Mouse (Mus musculus) intestine, postnatal 0 days (tissue): ENCODE measurements around the gene Zfp444. TPM values are rescaled to one million over a fixed set of nuclear protein-coding genes. Genes with fewer than 3 reads are reported as not detected.
"Not testable (repeated sequence)": the region's sequence is repeated elsewhere in the genome, so short reads cannot be mapped to it uniquely, and the experiment has no call there.

Experiments used
- ATAC-seq: fragments of 200-750 bp; cut with Nextera tagmentation; 2 replicates; pipeline ENCODE4 v1.8.0; 2017; ENCODE audit warnings: mild to moderate bottlenecking, moderate TSS enrichment, moderate library complexity
- H3K27ac ChIP-seq: fragments of 300-500 bp; sonication (generic); 2 replicates; pipeline ENCODE4 v1.5.1; 2014; ENCODE audit warnings: mild to moderate bottlenecking, low read depth, low read length, moderate library complexity
- H3K27me3 ChIP-seq: fragments of 300-500 bp; sonication (generic); replicated peaks from 2 replicates; pipeline ENCODE4 v1.6.1; 2014; ENCODE audit warnings: low read length, mixed read lengths; ENCODE audit not compliant: control insufficient read depth, insufficient read depth
- H3K36me3 ChIP-seq: fragments of 300-500 bp; sonication (generic); 2 replicates; pipeline ENCODE4 v1.6.1; 2014; ENCODE audit warnings: mild to moderate bottlenecking, moderate library complexity; ENCODE audit not compliant: control insufficient read depth, insufficient read depth
- H3K4me1 ChIP-seq: fragments of 300-500 bp; sonication (generic); replicated peaks from 2 replicates; pipeline ENCODE4 v1.6.1; 2014; ENCODE audit warnings: antibody characterized with exemption, low read length, mixed read lengths; ENCODE audit not compliant: control insufficient read depth, insufficient read depth
- H3K4me2 ChIP-seq: fragments of 300-500 bp; sonication (generic); replicated peaks from 2 replicates; pipeline ENCODE4 v1.6.1; 2014; ENCODE audit warnings: low read depth, mild to moderate bottlenecking, moderate library complexity
- H3K4me3 ChIP-seq: fragments of 300-500 bp; sonication (generic); 2 replicates; pipeline ENCODE4 v1.5.1; 2014; ENCODE audit warnings: low read depth, low read length
- H3K9ac ChIP-seq: fragments of 300-500 bp; sonication (generic); 2 replicates; pipeline ENCODE4 v1.6.1; 2014; ENCODE audit warnings: mild to moderate bottlenecking, low read depth, low read length
- H3K9me3 ChIP-seq: fragments of 300-500 bp; sonication (generic); 2 replicates; pipeline ENCODE4 v1.6.1; 2016; ENCODE audit warnings: mixed run types; ENCODE audit not compliant: control insufficient read depth
- CTCF ChIP-seq: sonication (generic); IDR thresholded peaks from 2 replicates; pipeline ENCODE4 v1.5.1; 2016; ENCODE audit warnings: low read depth, mild to moderate bottlenecking, control low read depth, antibody characterized with exemption, moderate library complexity
- WGBS: fragments of 180-500 bp; shearing (Covaris S2); extraction: QIAGEN DNeasy Blood & Tissue Kit; methylation state at CpG from one replicate; pipeline ENCODE4 v1.1.7; 2014; 5-methylcytosine and 5-hydroxymethylcytosine counted together
- polyA plus RNA-seq: library from polyadenylated mRNA; unstranded; fragments of >200 nt; fragmentation: Nextera tagmentation; extraction: Ambion mirVana; gene quantifications from 2 replicates; pipeline ENCODE4 v1.2.1, GENCODE M21; 2015

The Zfp444 gene
- polyA plus RNA-seq, 1 experiment from 2014 or later = 18.5 TPM

DNA sequence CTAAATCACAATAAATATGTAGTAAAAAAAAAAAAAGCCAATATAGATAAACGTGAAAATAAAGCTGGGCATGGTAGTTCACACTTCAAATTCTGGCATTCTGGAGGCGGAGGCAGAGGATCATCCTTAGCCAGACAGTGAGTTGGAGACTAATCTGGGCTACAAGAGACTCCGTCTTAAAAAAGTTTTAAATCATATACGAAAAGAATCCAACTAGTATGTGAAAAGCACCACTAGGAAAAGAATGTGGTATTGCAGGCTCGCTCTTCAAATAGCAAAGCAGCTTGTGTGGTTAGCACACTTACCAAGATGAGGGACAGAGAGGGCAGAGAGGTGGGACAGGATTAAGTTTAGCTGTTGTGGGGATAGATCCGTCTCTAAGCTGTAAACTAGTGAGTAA lies 1.2 kb upstream of the Zfp444 start:
- Histone ChIP-seq H3K27ac (peak overlapping the region; percentile 52; the same call in 1 of the 2 replicates), H3K9ac (no peak overlapping the region), H3K4me1 (no peaks in the 10 kb centered on the region), H3K27me3 (no peaks in the 10 kb centered on the region), H3K4me3 (0 out of 2 replicates have a peak overlapping the region, but pooled peaks have one; percentile 61), H3K9me3 (no peaks in the 10 kb centered on the region), H3K4me2 (peak overlapping the region; percentile 84), H3K36me3 (no peaks in the 10 kb centered on the region)
- WGBS = 46% methylated on average over 6 of the region's 6 CpGs
- TF ChIP-seq CTCF = no peak
- no peak for ATAC-seq

DNA sequence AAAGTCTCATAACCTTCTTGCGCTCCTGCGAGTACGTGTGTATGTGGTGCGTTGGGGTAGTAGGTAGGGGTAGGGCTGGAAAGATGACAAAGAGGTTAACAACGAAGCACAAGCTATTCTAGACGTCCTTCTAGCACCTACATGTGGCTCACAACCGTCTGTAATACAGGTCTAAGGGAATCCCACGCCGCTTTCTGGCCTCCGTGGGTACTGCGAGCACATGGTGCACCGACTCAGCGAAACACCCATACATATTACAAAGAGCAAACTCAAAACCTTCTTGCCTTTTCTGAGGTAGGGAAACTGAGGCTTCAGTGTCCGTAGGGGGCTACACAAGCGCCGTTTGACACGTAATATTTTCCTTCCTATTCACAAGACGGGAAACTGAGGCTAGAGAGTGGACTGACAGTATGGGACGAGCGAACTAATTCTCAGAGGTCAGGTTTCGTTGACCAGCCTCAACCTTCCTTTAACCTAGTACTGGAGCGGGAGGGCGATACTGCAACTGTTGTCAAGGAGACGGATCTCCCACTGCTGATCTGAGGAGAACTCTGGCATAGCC lies 501 bp upstream of the Zfp444 start:
- Histone ChIP-seq H3K4me3 (peak overlapping the region; percentile 61), H3K4me2 (peak overlapping the region; percentile 84), H3K9ac (peak overlapping the region; percentile 37; the same call in 1 of the 2 replicates), H3K4me1 (no peaks in the 10 kb centered on the region), H3K27me3 (no peaks in the 10 kb centered on the region), H3K36me3 (no peaks in the 10 kb centered on the region), H3K9me3 (no peaks in the 10 kb centered on the region), H3K27ac (peak overlapping the region; percentile 52)
- ATAC-seq = peak; percentile 63
- peak; percentile 83 for TF ChIP-seq CTCF
- 1% methylated on average over 24 of the region's 24 CpGs for WGBS

DNA sequence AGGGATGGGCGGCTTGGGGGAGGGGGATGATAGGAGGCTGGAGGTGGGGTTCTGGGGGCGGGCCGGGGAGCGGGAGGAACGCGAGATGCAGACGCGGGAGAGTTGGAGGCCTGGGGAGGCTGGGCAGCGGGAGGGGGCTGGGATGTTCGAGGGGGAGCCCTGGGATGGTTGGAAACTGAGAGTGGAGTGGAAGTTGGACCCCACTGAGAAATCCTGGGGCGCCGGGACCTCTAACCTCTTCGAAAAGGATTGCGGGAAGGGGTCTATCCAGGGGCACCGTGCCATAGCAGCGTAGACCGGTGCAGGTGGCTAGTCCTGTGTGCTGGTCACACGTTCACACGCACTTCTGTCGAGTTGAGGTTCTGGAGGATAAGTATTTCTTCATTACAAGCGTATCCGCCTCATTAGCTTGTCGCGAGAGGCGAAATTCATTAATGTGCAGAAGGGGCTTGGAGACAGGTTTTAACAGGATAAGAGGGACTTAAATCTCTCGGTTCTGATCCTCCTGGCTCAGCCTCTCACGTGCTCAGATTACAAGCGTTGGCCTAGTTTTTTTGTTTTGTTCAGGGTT lies 733 bp downstream of the Zfp444 start:
- Histone ChIP-seq H3K9me3 (no peaks in the 10 kb centered on the region), H3K36me3 (no peaks in the 10 kb centered on the region), H3K9ac (peak overlapping the region; percentile 52), H3K27me3 (no peaks in the 10 kb centered on the region), H3K4me3 (peak overlapping the region; percentile 61), H3K4me1 (no peaks in the 10 kb centered on the region), H3K27ac (no peak overlapping the region), H3K4me2 (peak overlapping the region; percentile 84)
- WGBS = under 1% methylated on average over 28 of the region's 28 CpGs
- ATAC-seq = no peak
- no peak for TF ChIP-seq CTCF

DNA sequence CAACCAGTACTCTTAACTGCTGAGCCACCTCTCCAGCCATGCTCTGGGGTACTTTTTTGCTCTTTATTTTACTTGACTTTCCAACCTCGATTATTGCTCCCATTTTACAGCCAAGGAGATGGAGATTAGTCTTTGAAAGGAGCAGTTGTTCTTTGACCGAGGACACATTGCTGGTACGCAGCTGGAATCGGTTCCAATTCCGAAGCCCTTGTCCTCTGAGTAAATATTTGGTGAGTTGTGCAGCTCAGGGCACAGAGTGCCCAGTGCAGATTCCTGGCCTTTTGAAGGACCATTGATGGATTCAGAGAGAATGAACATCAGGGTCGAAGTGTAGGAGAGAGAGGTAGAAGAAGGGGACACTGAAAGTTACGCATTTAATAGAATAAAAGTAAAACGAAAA lies 1.8 kb downstream of the Zfp444 start:
- Histone ChIP-seq H3K4me2 (no peak overlapping the region; the same call in 1 of the 2 replicates), H3K4me1 (no peaks in the 10 kb centered on the region), H3K27ac (no peak overlapping the region), H3K36me3 (no peaks in the 10 kb centered on the region), H3K27me3 (no peaks in the 10 kb centered on the region), H3K9me3 (no peaks in the 10 kb centered on the region), H3K9ac (no peak overlapping the region), H3K4me3 (no peak overlapping the region)
- no peak for ATAC-seq
- whole genome bisulfite sequencing = 55% methylated on average over 8 of the region's 8 CpGs
- no peak for TF ChIP-seq CTCF

DNA sequence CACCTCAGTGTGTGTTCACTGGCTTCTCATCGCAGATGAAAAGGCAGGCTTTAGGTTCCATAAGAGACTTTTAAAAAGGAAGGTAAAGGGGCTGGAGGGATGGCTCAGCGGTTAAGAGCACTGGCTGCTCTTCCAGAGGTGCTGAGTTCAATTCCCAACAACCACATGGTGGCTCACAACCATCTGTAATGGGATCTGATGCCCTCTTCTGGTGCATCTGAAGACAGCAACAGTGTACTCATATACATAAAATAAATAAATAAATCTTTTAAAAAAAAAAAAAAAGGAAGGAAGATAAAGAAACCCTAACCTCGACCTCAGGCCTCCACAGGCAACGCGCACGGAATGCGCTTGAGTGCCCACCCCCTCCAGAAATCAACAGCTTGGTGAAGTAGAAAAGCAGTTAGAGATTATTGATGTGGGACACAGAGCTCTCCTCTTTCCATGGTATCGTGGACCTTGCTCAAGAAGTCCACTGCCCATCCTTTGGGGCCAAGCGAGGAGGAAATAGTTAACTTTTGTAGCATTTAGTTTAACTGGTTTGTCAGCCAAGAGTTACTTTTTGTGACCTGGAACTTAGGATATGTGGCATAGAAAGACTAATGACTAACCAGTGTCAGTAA lies 2.5 kb downstream of the Zfp444 start:
- ATAC-seq, H3K9me3 ChIP-seq, H3K4me3 ChIP-seq, H3K36me3 ChIP-seq, H3K4me2 ChIP-seq, H3K27me3 ChIP-seq, H3K9ac ChIP-seq, H3K4me1 ChIP-seq, H3K27ac ChIP-seq: not testable (repeated sequence)
- 71% methylated on average over 9 of the region's 9 CpGs for WGBS
- peak; percentile 41 for TF ChIP-seq CTCF

DNA sequence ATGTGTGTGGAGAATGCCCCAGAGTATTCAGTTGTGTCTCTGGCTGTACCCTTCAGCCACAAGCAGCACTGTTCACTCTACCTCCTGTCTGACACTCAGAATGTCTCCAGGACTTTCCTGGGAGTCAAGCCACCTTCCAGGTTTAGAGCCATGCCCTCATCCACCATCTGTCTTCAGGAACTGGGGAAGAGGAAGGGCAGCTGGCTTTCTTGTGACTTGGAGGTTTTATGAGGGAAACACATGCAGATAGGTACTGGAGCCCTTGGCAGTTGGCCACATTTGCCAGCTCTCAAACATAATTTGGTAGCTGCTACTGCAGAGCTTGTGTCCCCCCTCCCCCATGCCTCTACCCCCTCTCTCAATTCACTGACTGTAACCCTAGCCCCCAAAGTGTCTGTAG lies 7.0 kb downstream of the Zfp444 start:
- no peak for ATAC-seq
- Histone ChIP-seq H3K36me3 (peaks cover 10% of the 10 kb centered on the region; the same call in 1 of the 2 replicates), H3K9ac (no peak overlapping the region), H3K4me3 (no peak overlapping the region), H3K27me3 (no peaks in the 10 kb centered on the region), H3K4me1 (no peaks in the 10 kb centered on the region), H3K4me2 (no peak overlapping the region), H3K9me3 (no peaks in the 10 kb centered on the region), H3K27ac (no peak overlapping the region)
- no peak for TF ChIP-seq CTCF
